Mouse (Mus musculus) brain, embryonic 14.5 days (tissue): ENCODE data around the gene Dapk3.

Experiments used
- CTCF ChIP-seq: fragments of 200-500 bp; IDR thresholded peaks from 2 replicates; pipeline ENCODE4 v1.5.1; 2012; ENCODE audit warnings: inconsistent platforms, mild to moderate bottlenecking, moderate library complexity, borderline replicate concordance; ENCODE audit not compliant: insufficient read depth, insufficient read length; ENCODE audit errors: extremely low read depth
- POLR2A ChIP-seq: fragments of 200-500 bp; IDR thresholded peaks from 2 replicates; pipeline ENCODE4 v1.6.1; 2012; ENCODE audit warnings: mild to moderate bottlenecking, inconsistent platforms, borderline replicate concordance; ENCODE audit not compliant: poor library complexity, insufficient read depth, insufficient read length, severe bottlenecking; ENCODE audit errors: extremely low read depth

DNA sequence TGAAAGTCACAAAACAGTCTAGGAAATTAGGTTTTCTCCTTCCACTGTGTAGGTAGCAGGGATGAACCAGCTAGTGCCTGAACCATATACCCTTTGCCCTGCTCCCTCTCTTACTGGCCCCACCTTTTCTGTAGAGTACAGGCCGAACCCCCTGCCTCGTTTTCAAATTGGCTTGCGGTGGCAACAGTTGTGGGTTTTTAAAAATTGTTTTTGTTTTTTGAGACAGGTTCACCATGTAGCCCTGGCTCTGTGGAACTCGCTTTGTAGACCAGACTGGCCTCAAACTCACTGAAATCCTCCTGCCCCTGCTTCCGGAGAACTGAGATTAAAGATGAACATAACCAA is 14.7 kb upstream of the Dapk3 start:
- TF ChIP-seq CTCF, result no peak
- TF ChIP-seq POLR2A, result no peak
